Mouse (Mus musculus): Measurements from ENCODE around the gene Sirt1. TPM values are rescaled to one million over a fixed set of nuclear protein-coding genes. Genes with fewer than 3 reads are reported as not detected.

Gene Sirt1
- polyA plus RNA-seq, 1 experiment from 2014 or later, result 4.5 TPM

DNA sequence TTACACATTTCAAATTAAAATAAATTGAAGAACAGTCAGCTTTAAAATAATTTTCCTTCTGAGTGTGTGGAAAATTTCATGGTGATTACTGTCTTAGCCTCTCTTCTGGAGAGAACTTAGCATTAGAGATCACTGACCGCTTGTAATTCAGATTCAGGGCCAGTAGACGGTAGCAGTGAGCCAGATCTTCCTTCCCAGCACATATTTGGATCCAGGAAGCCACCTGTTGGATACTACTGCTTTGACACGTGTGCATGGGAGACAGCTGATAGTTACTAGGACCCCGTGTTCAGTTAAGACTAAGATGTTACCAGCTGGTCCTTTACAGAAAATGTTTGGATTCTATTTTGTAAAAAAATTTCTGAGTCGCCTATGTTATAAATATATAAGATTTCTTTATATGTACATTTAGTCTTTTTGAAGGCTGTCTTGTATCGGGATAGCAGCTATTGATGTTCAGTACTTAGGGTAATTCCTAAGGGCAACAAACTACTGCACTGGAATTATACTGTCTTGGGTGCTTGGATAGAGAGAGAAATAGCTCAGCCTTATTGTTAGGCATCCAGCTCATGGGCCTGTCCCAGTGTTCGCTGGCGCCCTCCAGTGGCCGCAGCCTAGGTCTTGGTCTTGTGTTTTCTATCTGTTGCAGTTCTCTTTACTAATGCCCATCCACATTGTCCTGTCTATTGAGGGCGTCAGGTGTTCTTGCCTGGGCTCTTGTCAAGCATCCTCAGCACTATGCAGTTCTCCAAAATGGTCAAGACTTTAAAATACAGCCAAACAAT is 72.7 kb downstream of the Sirt1 start:
- ATAC-seq (ENCODE audit: insufficient read depth, low FRiP score), result no peak
- no peak overlapping the region for H3K4me3 ChIP-seq (replicated peaks; ENCODE audit: low read length)
- no peak overlapping the region for H3K9ac ChIP-seq (ENCODE audit: low read length)
- 42% methylated on average over 10 of the region's 10 CpGs for WGBS
- H3K4me1 ChIP-seq (ENCODE audit: control insufficient read depth, insufficient read depth, low read length), result no peaks in the 10 kb centered on the region
- peaks cover 22% of the 10 kb centered on the region for H3K36me3 ChIP-seq (ENCODE audit: control insufficient read depth, insufficient read depth, low read length)
- no peak overlapping the region for H3K27ac ChIP-seq (ENCODE audit: low read length)
- no peaks in the 10 kb centered on the region for H3K27me3 ChIP-seq (ENCODE audit: control insufficient read depth, insufficient read depth, low read length)
- no peaks in the 10 kb centered on the region for H3K9me3 ChIP-seq (replicated peaks; ENCODE audit: control insufficient read depth, low read length)
- H3K4me2 ChIP-seq (ENCODE audit: low read depth, low read length), result no peak overlapping the region

DNA sequence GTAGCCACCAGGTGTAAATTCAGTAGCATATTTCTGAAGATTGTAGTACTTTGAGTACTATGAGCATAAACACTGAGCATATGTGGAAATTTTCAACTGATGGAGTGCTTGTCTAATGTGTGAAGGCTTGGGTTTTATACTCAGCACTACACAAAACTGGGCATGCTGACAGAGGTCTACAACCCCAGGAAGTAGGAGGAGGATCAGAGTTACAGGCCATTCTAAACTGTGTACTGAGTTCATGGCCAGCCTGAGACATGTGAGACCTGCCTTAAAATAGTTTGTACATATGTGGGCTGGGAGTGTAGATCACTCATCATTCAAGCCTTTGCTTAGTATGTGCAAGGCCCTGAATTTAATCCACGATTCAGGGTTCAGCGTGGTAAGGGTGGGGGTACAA is 79.1 kb downstream of the Sirt1 start:
- no peak for ATAC-seq (ENCODE audit: insufficient read depth, low FRiP score)
- H3K4me3 ChIP-seq (replicated peaks; ENCODE audit: low read length), result no peak overlapping the region
- H3K4me2 ChIP-seq (ENCODE audit: low read depth, low read length), result no peak overlapping the region
- H3K4me1 ChIP-seq (ENCODE audit: control insufficient read depth, insufficient read depth, low read length), result no peaks in the 10 kb centered on the region
- H3K9me3 ChIP-seq (replicated peaks; ENCODE audit: control insufficient read depth, low read length), result no peaks in the 10 kb centered on the region
- no peak overlapping the region for H3K27ac ChIP-seq (ENCODE audit: low read length)
- H3K9ac ChIP-seq (ENCODE audit: low read length), result no peak overlapping the region
- H3K27me3 ChIP-seq (ENCODE audit: control insufficient read depth, insufficient read depth, low read length), result no peaks in the 10 kb centered on the region
- 89% methylated on average over 2 of the region's 2 CpGs for WGBS
- H3K36me3 ChIP-seq (ENCODE audit: control insufficient read depth, insufficient read depth, low read length), result 0 out of 2 replicates have a peak, but pooled peaks cover 3% of the 10 kb centered on the region

DNA sequence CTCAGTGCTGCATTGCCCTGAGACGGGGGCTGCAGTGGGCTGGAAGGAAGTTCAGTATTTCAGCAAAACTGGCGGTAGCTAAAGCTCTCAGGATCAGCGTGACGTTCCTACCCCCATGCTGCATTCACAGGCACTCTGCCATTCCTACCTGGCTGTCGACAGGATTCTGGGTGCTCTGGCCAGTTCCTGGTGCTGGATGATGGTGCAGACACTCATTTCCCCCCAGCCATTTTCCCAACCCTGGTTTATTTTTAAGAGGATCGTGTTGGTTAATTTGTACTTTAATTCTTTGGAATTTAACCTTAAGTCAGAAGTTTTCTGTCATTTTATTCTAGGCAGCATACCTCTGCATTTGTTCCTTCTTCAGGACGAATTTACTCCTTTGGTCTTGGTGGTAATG is 98.7 kb downstream of the Sirt1 start:
- no peak overlapping the region for H3K4me2 ChIP-seq (ENCODE audit: low read depth, low read length)
- no peaks in the 10 kb centered on the region for H3K27me3 ChIP-seq (ENCODE audit: control insufficient read depth, insufficient read depth, low read length)
- WGBS, result 88% methylated on average over 7 of the region's 7 CpGs
- H3K9ac ChIP-seq (ENCODE audit: low read length), result no peak overlapping the region
- H3K4me3 ChIP-seq (replicated peaks; ENCODE audit: low read length), result no peak overlapping the region
- no peaks in the 10 kb centered on the region for H3K9me3 ChIP-seq (replicated peaks; ENCODE audit: control insufficient read depth, low read length)
- ATAC-seq (ENCODE audit: insufficient read depth, low FRiP score), result no peak
- no peak overlapping the region for H3K27ac ChIP-seq (ENCODE audit: low read length)
- peaks cover 21% of the 10 kb centered on the region for H3K36me3 ChIP-seq (ENCODE audit: control insufficient read depth, insufficient read depth, low read length)
- no peaks in the 10 kb centered on the region for H3K4me1 ChIP-seq (ENCODE audit: control insufficient read depth, insufficient read depth, low read length)

DNA sequence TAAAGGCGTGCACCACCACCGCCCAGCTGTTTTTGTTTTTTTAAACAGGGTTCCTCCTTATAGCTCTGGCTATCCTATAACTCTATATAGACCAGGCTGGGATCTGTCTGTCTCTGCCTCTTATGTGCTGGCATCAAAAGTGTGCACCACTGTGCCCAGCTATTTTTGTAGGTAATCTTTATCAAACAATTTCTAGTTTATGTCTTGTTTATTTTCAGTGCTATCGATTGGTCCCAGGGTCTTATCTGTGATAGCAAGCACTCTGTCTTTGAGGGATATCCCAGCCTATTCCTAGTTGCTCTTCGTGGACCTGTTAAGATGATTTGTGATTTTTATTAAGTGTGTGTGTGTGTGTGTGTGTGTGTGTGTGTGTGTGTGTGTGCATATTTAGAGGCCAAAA is 99.1 kb downstream of the Sirt1 start:
- H3K4me2 ChIP-seq (ENCODE audit: low read depth, low read length), result no peak overlapping the region
- no peaks in the 10 kb centered on the region for H3K27me3 ChIP-seq (ENCODE audit: control insufficient read depth, insufficient read depth, low read length)
- no peak overlapping the region for H3K27ac ChIP-seq (ENCODE audit: low read length)
- no peak overlapping the region for H3K4me3 ChIP-seq (replicated peaks; ENCODE audit: low read length)
- H3K36me3 ChIP-seq (ENCODE audit: control insufficient read depth, insufficient read depth, low read length), result peaks cover 21% of the 10 kb centered on the region
- no peak overlapping the region for H3K9ac ChIP-seq (ENCODE audit: low read length)
- H3K4me1 ChIP-seq (ENCODE audit: control insufficient read depth, insufficient read depth, low read length), result no peaks in the 10 kb centered on the region
- no peaks in the 10 kb centered on the region for H3K9me3 ChIP-seq (replicated peaks; ENCODE audit: control insufficient read depth, low read length)
- no peak for ATAC-seq (ENCODE audit: insufficient read depth, low FRiP score)
- 81% methylated on average over 4 of the region's 4 CpGs for WGBS

DNA sequence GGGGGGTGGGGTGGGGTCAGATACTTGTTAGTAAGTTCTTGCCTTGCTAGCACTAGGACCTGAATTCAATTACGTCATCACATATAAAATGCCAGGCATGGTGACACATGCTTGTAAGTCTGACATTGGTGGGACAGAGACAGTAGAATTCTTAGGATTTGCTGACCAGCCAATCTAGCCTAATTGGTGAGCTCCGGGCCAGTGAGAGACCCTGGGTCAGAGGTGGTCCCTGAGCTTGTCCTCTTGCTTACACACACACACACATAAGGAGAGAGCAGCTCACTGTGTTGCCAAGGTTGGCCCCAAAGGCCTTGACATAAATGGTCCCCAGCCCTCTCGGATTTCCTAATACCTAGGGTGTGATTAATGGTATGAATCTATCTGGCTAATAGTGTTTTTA is 101.7 kb downstream of the Sirt1 start:
- WGBS, result 92% methylated on average over 3 of the region's 3 CpGs
- H3K36me3 ChIP-seq (ENCODE audit: control insufficient read depth, insufficient read depth, low read length), result peaks cover 21% of the 10 kb centered on the region

DNA sequence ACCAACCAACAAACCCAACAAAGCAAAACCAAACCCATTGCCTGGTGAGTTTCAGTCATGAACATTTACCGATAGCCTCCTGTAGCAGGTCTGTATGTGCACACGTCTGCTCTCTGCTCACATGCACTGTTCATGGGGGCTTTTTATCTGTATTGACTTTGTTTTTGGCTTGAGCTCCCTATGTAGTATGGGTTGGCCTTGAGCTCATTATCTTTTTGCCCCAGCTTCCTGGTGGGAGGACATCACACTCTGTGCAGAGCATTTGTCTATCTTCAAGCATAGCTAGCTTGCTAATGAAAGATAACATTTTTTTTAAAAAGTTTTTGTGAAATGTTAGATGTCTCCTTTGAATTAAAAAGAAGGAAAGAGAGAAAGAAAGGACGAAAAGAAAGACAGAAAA is 104.5 kb downstream of the Sirt1 start:
- H3K27ac ChIP-seq (ENCODE audit: low read length), result no peak overlapping the region
- no peak for ATAC-seq (ENCODE audit: insufficient read depth, low FRiP score)
- no peak overlapping the region for H3K4me3 ChIP-seq (replicated peaks; ENCODE audit: low read length)
- no peaks in the 10 kb centered on the region for H3K9me3 ChIP-seq (replicated peaks; ENCODE audit: control insufficient read depth, low read length)
- no peaks in the 10 kb centered on the region for H3K4me1 ChIP-seq (ENCODE audit: control insufficient read depth, insufficient read depth, low read length)
- H3K36me3 ChIP-seq (ENCODE audit: control insufficient read depth, insufficient read depth, low read length), result peaks cover 15% of the 10 kb centered on the region; the same call in 1 of the 2 replicates
- no peak overlapping the region for H3K4me2 ChIP-seq (ENCODE audit: low read depth, low read length)
- H3K9ac ChIP-seq (ENCODE audit: low read length), result no peak overlapping the region
- no peaks in the 10 kb centered on the region for H3K27me3 ChIP-seq (ENCODE audit: control insufficient read depth, insufficient read depth, low read length)
- WGBS, result 90% methylated on average over 3 of the region's 3 CpGs

More for the DNA sequence above, 101.7 kb downstream of the Sirt1 start:
- Histone ChIP-seq H3K4me3 (replicated peaks; ENCODE audit: low read length) (no peak overlapping the region), H3K9ac (ENCODE audit: low read length) (no peak overlapping the region), H3K27me3 (ENCODE audit: control insufficient read depth, insufficient read depth, low read length) (no peaks in the 10 kb centered on the region), H3K4me1 (ENCODE audit: control insufficient read depth, insufficient read depth, low read length) (no peaks in the 10 kb centered on the region), H3K9me3 (replicated peaks; ENCODE audit: control insufficient read depth, low read length) (no peaks in the 10 kb centered on the region), H3K27ac (ENCODE audit: low read length) (no peak overlapping the region), H3K4me2 (ENCODE audit: low read depth, low read length) (no peak overlapping the region)
- ATAC-seq (ENCODE audit: insufficient read depth, low FRiP score), result no peak

DNA sequence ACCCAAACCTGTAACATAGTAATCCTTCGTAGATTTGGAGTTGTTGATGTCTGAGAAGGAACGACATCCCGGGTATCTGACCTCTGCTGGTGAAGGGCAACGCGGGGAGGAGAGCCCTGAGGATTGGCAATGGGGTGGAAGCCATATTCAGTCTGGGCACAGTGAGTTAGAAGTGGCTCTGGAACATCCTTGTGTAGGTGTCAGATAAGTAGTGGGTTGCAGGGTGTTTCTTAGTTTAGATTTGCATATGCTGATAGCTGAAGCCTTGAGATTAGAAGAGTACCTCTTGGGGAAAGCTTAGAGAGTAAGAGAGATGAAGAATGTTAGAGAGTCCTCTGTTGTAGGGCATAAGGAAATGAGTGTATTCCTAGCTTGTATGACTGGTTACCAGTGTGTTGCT is 108.6 kb downstream of the Sirt1 start:
- WGBS, result 85% methylated on average over 5 of the region's 5 CpGs
- H3K4me3 ChIP-seq (replicated peaks; ENCODE audit: low read length), result no peak overlapping the region
- H3K4me2 ChIP-seq (ENCODE audit: low read depth, low read length), result no peak overlapping the region
- no peaks in the 10 kb centered on the region for H3K9me3 ChIP-seq (replicated peaks; ENCODE audit: control insufficient read depth, low read length)
- ATAC-seq (ENCODE audit: insufficient read depth, low FRiP score), result no peak
- H3K4me1 ChIP-seq (ENCODE audit: control insufficient read depth, insufficient read depth, low read length), result no peaks in the 10 kb centered on the region
- no peak overlapping the region for H3K9ac ChIP-seq (ENCODE audit: low read length)
- H3K27ac ChIP-seq (ENCODE audit: low read length), result no peak overlapping the region
- no peaks in the 10 kb centered on the region for H3K27me3 ChIP-seq (ENCODE audit: control insufficient read depth, insufficient read depth, low read length)
- peaks cover 2% of the 10 kb centered on the region; the same call in 1 of the 2 replicates for H3K36me3 ChIP-seq (ENCODE audit: control insufficient read depth, insufficient read depth, low read length)

DNA sequence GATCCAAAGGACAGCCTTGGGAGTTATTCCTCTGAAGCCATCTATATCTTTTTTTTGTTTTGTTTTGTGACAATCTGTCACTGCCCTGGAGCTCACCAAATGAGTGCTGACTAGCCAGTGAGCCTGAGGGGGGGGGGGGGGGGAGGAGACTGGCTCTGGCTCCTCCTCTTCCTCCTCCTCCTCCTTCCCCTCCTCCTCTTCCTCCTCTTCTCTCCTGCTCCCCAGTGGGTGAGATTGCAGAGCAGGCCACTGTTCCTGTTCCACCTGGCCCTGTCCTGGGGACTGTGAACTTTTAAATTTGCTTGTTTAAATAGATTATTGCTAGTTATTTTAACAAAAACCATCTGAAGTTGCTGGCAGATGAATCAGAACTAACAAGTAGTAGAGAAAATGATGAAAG is 109.1 kb downstream of the Sirt1 start:
- peaks cover 2% of the 10 kb centered on the region; the same call in 1 of the 2 replicates for H3K36me3 ChIP-seq (ENCODE audit: control insufficient read depth, insufficient read depth, low read length)

More for the DNA sequence above, 109.1 kb downstream of the Sirt1 start:
- ATAC-seq (ENCODE audit: insufficient read depth, low FRiP score), result no peak
- Histone ChIP-seq H3K27me3 (ENCODE audit: control insufficient read depth, insufficient read depth, low read length) (no peaks in the 10 kb centered on the region), H3K4me1 (ENCODE audit: control insufficient read depth, insufficient read depth, low read length) (no peaks in the 10 kb centered on the region), H3K4me2 (ENCODE audit: low read depth, low read length) (no peak overlapping the region), H3K9me3 (replicated peaks; ENCODE audit: control insufficient read depth, low read length) (no peaks in the 10 kb centered on the region), H3K4me3 (replicated peaks; ENCODE audit: low read length) (no peak overlapping the region), H3K27ac (ENCODE audit: low read length) (no peak overlapping the region), H3K9ac (ENCODE audit: low read length) (no peak overlapping the region)

All from stomach, embryonic 16.5 days (tissue).